Comparison of ENCODE assay signal across 7 mouse cellular contexts in the genomic region with DNA sequence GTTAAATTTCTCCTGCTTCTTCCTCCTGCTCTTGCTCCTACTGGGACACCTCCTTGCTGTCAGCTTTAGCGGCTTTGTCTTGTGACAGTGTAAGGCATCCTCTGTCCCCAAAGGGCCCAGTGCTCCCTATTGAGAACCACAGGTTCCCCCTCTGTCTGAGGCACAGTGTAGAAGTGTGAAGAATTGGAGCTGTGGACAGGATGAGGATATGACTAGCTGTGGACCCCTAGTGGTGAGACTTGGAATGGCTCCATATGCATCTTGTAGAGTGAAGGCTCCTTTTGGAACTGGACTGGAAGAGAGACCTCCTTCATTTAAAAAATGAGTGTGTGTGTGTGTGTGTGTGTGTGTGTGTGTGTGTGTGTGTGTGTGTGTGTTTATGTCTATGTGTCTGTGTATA. TPM values are rescaled to one million over a fixed set of nuclear protein-coding genes. Genes with fewer than 3 reads are reported as not detected.
DNase-seq lines count a peak whose midpoint lies in the region; ATAC-seq and TF ChIP-seq lines count a peak whose summit lies in the region.

No protein-coding gene starts in this region.

- no peaks in the 10 kb centered on the region for H3K4me1 ChIP-seq in forebrain, embryonic 15.5 days
- H3K4me1 ChIP-seq in hindbrain, postnatal 0 days (ENCODE audit: insufficient read depth, low read length) = no peaks in the 10 kb centered on the region

- ATAC-seq in forebrain, embryonic 15.5 days (replicated peaks) = peak; percentile 63
- peak; percentile 71; the same call in 1 of the 2 replicates for ATAC-seq in hindbrain, postnatal 0 days
- ATAC-seq in megakaryocyte, adult 5-6 weeks (ENCODE audit: poor library complexity, severe bottlenecking) = peak; percentile 68

- H3K27me3 ChIP-seq in forebrain, embryonic 15.5 days = no peaks in the 10 kb centered on the region
- H3K27me3 ChIP-seq in hindbrain, postnatal 0 days (ENCODE audit: insufficient read depth, low read length) = no peaks in the 10 kb centered on the region

- H3K27ac ChIP-seq in forebrain, embryonic 15.5 days (replicated peaks) = no peak overlapping the region
- no peak overlapping the region for H3K27ac ChIP-seq in hindbrain, postnatal 0 days

- no peak overlapping the region for H3K4me3 ChIP-seq in forebrain, embryonic 15.5 days
- H3K4me3 ChIP-seq in hindbrain, postnatal 0 days (ENCODE audit: low read length) = no peak overlapping the region

- 13% methylated on average over 1 of the region's 1 CpGs for WGBS in forebrain, embryonic 15.5 days
- WGBS in hindbrain, postnatal 0 days = 20% methylated on average over 1 of the region's 1 CpGs

- no peak overlapping the region for H3K9ac ChIP-seq in forebrain, embryonic 15.5 days (replicated peaks)
- no peak overlapping the region for H3K9ac ChIP-seq in hindbrain, postnatal 0 days (replicated peaks; ENCODE audit: low read length)

- peak; percentile 92 for TF ChIP-seq CTCF in hindbrain, postnatal 0 days (IDR thresholded peaks at IDR 0.05; ENCODE audit: low read depth)

- H3K4me2 ChIP-seq in forebrain, embryonic 15.5 days (replicated peaks) = no peak overlapping the region
- H3K4me2 ChIP-seq in hindbrain, postnatal 0 days (ENCODE audit: low read depth, low read length) = no peak overlapping the region

- peak; percentile 87 for DNase-seq in R1 (ENCODE audit: low read depth, low spot score)
- DNase-seq in cerebellum, adult 11 months = peak; percentile 61
- peak; percentile 91 for DNase-seq in hindbrain, postnatal 0 days (ENCODE audit: low spot score)
- DNase-seq in left cerebral cortex, adult 18-20 months (ENCODE audit: low spot score in 2 of 2) = peak; percentile 71 to 88
- DNase-seq in right cerebral cortex, postnatal 25 days = peak; percentile 33

- H3K36me3 ChIP-seq in forebrain, embryonic 15.5 days = no peaks in the 10 kb centered on the region
- H3K36me3 ChIP-seq in hindbrain, postnatal 0 days (ENCODE audit: insufficient read depth, low read length) = no peaks in the 10 kb centered on the region

- H3K9me3 ChIP-seq in forebrain, embryonic 15.5 days = no peaks in the 10 kb centered on the region
- no peaks in the 10 kb centered on the region for H3K9me3 ChIP-seq in hindbrain, postnatal 0 days (ENCODE audit: low read length)

RNA-seq across cellular contexts. Expression of a gene that starts 6.6 kb away (rescaled TPM):
- polyA plus RNA-seq in forebrain, embryonic 15.5 days (2015; fragmentation: Nextera tagmentation; extraction: Ambion mirVana) = not detected in 2 replicates
- total RNA-seq in hindbrain, postnatal 0 days (2014; rRNA removed) = not detected in 2 replicates
- not detected in 2 replicates for polyA plus RNA-seq in hindbrain, postnatal 0 days (2015; fragmentation: Nextera tagmentation; extraction: Ambion mirVana)
- total RNA-seq in left cerebral cortex, adult 18-20 months (2021) = not detected
- total RNA-seq in megakaryocyte, adult 5-6 weeks (2015) = 0.18 TPM in 2 replicates
- 0.28 and 0.62 TPM in 2 replicates for total RNA-seq in megakaryocyte, adult 5-6 weeks (2017)

RNA-seq across cellular contexts. Expression of a gene that starts 9.4 kb away (rescaled TPM):
- polyA plus RNA-seq in forebrain, embryonic 15.5 days (2015; fragmentation: Nextera tagmentation; extraction: Ambion mirVana) = 3.9 and 4.3 TPM in 2 replicates
- total RNA-seq in hindbrain, postnatal 0 days (2014; rRNA removed) = not detected in 2 replicates
- 3.8 and 3.9 TPM in 2 replicates for polyA plus RNA-seq in hindbrain, postnatal 0 days (2015; fragmentation: Nextera tagmentation; extraction: Ambion mirVana)
- total RNA-seq in left cerebral cortex, adult 18-20 months (2021) = not detected
- total RNA-seq in megakaryocyte, adult 5-6 weeks (2015) = 5.5 and 13.1 TPM in 2 replicates
- 8.0 and 8.7 TPM in 2 replicates for total RNA-seq in megakaryocyte, adult 5-6 weeks (2017)

Comparison
In these comparisons a context has a peak if more than half of its experiments do, and no peak if none do; other contexts are left out.
1. DNase-seq: peak in every context shown above with its lines; median percentile 91 in hindbrain, postnatal 0 days; 87 in R1; 80 in left cerebral cortex, adult 18-20 months; 61 in cerebellum, adult 11 months; 33 in right cerebral cortex, postnatal 25 days.